Mouse (Mus musculus) mesoderm, embryonic 11.5 days (tissue): Measurements from ENCODE around the gene Fbxo36.

Source experiments
- DNase-seq: peaks from one replicate; pipeline ENCODE4 v3.0.0-alpha.2; 2012; ENCODE audit warnings: low read depth, low spot score

Gene Fbxo36

DNA sequence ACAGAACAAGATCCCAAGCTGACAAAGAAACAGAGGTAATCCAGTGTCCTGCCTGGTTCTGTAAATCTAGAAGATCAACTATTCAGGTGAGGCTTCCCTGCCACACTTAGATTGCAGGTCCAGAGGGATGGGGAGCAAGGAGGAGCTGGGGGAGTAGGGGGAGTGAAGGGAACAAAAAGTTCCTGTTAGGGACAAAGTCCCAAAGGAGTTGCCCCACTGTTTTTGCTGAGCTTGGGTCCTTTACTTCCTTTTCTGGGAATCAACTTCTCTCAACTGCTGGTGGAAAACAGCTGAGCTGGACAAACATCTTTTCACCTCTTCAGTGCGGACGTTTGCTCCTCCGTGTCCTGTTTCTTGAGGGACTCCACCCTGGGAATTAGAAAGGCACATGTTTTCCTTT, 106.3 kb downstream of the Fbxo36 start:
- no peak for DNase-seq

DNA sequence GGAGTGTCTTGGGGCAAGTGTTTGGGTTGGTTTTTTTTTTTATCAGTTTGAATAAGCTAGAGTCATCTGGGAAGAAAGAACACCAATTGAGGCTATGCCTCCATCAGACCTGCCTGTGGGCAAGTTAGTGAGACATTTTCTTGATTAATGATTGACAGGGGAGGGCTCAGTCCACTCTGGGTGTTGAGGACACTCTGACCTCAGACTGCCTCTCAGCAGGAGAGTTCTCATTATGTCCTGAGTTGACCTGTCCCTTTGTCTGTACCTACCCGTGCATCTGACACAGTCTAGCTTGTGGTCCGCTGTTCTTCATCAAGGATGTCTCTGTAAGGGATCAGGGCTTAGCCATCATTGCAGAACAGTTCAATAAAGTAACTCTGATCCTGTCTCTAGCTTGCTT, 107.7 kb downstream of the Fbxo36 start:
- no peak for DNase-seq
